Mouse (Mus musculus): ENCODE measurements around the gene Kpna6.

Gene Kpna6

DNA sequence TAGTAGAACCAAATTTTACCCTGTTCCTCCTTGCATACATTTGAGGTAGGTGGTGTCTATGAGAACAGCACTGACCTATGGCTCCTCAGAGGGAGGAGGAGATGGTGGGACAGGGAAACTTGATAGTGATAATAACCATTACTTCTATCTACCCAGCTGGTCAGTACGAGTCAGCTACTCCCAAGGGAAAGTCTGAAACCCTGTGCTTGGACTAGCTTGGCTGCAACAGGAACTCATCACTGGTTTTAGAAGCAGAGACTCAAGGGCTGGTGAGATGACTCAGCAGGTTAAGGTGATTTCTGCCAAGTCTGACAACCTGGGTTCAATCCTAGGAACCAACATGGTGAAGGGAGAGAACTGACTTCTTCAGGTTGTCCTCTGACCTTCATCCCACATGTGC lies 23.9 kb downstream of the Kpna6 start:
- no peak for DNase-seq (ENCODE audit: low read depth, low spot score)

DNA sequence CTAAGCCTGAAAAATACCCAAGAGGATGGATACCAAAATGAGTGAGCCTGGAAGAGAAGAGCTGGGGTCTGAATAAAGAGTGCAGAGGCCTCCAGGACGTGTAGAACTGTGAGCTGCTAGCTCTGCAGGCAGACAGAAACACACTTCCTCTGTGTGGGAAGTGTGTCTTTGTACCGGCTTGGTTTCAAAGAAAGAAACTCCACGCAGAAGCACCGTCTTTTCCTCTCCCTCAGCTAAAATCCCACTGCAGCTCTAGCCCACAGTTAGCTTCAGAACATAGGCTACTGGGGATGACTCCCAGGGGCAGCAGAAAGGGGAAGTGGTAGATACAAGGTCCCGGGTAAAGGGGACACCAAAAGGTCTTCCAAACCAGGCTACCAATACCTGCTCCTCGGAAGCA lies 27.4 kb downstream of the Kpna6 start:
- DNase-seq (ENCODE audit: low read depth, low spot score), result peak; percentile 41

DNA sequence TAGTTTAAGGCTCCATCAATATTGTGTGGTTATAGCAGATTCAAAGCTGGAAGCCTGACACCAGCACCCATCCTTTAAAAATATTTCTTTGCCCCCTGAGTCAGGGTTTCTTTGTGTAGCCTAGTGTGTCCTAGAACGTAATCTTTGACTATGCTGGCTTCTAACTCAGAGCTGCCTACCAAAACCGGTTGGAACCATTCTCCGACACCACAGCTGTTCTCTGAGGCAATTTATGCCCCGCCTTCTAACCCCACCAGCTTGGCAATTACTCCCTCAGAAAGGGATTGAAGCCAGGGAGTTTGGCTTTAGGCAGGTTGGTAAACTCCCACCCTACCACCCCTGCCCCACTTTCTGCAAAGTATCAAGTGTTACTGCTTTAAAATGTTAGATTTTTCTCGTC lies 30.8 kb downstream of the Kpna6 start:
- DNase-seq (ENCODE audit: low read depth, low spot score), result no peak

DNA sequence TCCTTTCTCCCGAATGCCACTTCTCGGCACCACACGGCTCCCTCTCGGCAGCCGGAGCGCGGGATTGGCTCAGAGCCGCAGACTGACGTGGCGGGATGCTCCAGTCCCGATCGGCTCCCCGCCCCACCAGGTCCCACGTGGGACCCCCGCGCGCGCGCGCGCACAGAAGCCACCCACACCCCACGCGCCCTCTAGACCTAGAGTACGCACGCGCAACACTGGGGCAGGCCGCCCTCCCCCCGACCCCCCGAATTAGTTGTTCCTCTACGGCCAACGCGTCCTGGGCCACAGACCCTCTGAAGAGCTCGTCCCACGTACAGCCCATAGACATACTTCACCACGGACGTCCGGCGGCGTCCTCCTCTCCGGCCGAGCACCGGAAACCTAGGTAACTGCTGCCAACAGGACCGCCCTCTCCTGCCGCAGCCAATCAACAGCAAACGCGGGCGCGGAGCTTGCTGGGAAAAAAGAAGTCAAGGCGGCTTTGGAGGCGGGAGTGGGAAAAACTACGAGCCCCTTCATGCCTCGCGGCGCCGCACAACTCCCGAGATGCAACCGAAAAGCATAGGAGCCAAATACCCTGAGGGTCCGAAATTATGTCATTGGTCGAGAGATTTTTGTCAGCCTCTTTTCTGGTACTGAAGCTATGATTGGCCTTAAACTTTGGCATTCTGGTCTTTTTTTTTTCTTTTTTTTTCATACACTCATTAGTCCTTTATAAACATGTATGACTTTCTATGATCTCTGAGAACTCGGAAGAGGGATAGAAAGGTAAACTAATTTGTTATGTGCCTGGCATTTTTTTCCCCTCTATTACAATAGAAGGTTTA lies 31.7 kb downstream of the Kpna6 start, which contains the start of gene Txlna:
Gene Txlna, minus strand, starts transcription at position 428 of the 830 bp plus-strand sequence.
- peak; percentile 99 for DNase-seq (ENCODE audit: low read depth, low spot score)

DNA sequence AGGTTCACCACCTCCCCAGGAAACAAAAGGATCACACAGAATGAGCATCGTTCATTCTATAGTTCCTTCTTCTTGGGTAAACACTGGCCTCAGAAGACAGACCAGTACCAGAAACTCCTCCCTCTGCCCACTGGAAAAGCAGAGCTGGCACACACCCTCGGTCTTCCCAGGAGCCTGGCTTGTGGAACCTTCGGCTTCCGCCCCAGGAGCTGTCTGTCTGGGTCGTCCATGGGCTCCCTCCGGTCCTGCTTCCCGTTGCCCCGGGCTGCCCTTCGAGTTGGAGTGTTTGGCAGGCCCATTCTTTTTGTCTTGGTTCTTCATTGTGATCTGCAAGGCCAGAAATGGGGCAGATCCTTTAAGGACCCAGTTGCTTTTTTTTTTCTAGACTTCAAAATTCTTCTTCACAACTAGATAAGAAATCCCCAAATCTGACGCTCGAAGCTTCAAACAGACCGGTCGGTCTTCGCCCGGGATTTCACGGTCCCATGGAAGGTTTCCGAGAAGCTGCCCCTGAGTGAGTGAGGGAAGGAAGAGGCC lies 32.4 kb downstream of the Kpna6 start:
- DNase-seq (ENCODE audit: low read depth, low spot score), result peak; percentile 55

DNA sequence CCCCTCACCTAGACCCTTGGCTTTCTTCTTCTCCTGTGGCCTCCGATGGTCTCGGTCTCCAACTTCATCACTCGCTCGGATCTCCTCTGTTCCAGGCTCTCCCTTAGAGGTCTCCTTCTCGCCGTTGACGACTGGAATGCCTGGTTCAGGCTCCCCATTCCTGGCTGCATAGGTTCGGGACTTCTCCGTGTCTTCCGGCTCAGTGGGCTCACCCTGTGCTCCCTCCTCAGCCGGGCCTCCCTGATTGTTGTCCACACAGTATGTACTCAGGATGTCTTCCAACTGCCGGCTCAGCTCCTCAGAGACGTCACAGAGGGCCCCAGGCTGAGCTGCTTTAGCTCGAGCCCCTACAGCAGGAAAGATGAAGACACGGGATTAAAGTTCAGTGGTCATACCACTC lies 33.3 kb downstream of the Kpna6 start:
- DNase-seq (ENCODE audit: low read depth, low spot score), result no peak

DNA sequence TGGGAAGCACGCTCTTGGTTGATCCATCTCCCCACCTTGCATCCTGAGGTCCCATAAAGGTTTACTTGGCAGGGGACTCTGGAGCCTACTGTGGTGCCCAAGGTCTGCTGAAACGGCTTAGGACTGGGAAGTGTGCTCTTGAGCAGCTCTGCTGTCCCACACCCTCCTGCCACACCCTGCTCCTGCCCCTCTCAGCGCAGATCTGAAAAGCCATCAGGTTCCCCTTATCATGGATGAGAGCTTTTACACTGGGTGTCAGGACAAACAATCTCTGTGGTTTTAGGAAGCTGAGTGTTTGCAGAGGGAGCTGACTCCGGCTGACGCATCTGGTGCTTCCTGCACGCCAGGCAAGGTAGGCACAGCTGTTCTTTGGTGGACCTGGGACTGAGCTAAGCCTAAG lies 38.7 kb downstream of the Kpna6 start:
- DNase-seq (ENCODE audit: low read depth, low spot score), result no peak

DNA sequence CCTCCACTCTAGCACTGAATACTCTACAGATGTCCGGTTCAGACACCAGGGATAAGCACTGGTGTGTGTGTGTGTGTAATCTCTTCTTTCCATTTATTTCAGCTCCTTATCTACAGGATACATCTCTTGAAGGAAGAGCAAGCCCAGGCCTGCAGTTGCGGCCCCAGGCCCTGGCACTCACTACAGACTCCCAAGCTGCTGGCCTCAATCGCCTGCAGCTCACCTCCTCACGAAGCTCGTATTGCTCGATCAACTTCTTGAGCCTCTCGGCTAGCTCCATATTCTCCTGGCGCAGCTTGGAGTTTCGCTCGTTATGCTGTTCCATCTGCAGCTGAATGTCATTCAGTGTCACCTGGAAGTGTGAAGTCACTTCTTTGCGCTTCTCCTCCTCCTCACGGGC lies 40.7 kb downstream of the Kpna6 start:
- no peak for DNase-seq (ENCODE audit: low read depth, low spot score)

DNA sequence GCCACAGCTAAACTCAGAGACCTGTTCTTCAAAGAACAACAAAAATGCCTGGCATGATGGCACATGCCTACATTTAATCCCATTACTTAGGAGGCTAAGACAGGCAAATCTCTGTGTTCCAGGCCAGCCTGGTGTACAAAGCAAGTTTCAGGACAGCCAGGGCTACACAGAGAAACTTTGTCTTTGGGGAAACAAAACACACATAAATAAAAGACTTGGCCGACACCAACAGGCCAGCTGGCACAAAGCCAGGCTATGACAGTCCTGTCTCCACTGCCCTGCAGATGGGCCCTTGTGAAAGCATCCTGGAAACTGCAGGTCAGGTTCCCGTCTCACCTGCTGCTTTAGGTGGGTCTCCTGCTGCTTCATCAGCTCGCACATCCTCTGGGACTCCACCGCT lies 41.6 kb downstream of the Kpna6 start:
- DNase-seq (ENCODE audit: low read depth, low spot score), result peak; percentile 74

DNA sequence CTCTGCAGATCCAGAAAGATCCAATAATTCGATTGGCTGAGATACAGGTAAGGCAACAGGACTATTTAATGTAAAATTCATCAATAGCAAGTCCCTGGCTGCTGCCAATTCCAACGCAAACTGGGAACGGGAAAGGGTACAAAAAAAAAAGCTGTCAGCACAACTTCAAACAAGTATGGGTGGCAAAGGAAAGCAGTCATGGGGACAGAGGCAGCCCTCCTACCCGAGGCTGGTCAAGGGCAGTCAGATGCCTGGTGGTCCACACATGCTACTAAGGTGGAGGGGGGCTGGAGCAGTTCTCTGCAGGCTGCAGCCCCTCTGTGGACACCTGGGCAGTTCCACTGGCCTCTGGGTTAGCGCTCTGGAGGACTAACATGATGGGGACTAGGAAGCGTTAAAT lies 46.5 kb downstream of the Kpna6 start:
- no peak for DNase-seq (ENCODE audit: low read depth, low spot score)

DNA sequence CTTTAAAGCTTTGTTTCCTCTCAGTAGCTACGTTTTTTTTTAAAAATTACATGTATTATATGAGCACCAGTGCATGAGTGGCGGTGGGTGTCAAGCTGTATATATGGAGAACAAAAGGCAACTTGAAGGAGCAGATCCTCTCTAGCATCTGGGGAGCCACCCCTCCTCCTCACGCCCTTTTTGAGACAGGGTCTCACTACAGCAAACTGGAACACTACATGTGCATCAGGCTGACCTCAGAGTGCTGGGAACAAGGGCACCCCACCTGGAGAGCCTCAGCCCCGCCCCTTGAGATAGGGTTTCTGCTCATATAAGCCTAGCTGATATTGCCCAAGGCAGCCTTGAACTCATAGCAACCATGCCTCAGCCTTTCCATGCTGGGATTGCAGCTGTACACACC lies 47.1 kb downstream of the Kpna6 start:
- no peak for DNase-seq (ENCODE audit: low read depth, low spot score)

DNA sequence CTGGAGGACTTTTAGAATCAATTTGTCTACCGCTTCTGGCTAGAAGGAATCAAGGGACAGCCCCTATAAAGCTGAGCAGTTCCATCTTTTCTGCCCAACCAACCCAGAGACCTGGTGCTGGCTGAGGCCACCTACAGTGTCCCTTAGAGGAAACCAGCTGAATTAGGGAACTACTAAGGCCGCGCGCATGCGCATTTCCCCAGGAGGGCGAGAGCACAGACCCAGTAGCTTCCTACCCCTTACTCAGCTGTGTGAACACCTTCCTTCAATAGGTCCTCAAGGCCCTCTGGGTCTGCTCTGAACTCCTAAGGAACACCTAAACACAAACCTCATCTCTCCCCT lies 47.6 kb downstream of the Kpna6 start:
- DNase-seq (ENCODE audit: low read depth, low spot score), result peak; percentile 78

DNA sequence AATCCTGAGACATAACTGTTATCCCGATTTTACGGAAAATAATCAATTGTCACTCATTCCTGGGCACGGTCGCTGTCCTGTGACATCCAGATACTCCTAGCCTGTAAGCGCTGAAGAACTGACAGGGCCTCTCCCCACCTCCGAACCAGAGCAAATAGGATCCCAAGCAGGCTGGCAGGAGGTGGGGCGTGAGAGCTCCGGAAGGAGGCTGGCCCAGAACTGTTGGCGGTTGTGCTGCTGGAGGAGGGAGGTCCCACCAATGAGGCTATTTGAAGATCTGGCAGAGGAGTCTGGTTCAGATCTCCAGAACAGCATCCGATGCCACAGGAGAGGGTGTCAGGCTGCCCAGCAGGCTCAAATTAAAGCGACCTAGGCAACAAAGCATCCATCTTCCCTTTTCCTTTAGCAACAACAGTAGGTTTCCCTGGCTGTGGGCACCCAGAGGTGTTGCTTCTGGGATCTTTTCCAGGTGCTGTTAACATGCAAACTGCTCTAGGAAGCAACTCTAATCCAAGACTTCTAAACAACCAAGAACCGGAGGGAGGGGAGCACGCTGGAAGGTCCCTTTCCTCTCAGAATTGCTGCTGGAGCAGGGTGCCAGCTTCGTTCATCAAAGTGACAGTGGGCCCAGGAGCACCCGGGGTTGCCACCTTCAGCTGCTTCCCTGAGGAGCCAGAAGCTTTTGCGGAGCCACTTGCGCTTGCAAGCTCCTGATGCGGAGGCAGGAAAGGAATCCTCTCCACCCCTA lies 48.1 kb downstream of the Kpna6 start:
- peak; percentile 99 for DNase-seq (ENCODE audit: low read depth, low spot score)

DNA sequence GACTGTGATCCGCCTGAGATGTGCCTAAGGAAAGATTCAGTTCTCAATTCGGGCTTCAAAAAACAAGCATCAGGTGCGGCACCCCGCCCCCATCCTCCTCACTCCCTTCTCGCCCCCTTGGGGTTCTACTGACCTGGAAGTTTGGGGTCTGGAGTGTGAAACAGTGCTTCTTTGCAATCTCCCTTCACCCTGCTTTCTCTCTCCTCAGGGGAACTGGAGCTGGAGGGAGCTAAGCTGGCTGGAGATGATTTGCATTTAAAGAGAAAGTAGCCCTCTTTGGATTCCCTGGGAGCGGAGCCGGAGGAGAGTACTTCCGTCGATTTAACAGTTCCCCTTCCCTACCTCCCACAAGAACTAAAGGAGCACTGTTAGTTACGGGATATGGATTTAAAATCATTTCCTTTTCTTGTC lies 48.9 kb downstream of the Kpna6 start, which contains the start of gene Ccdc28b:
Gene Ccdc28b, minus strand, starts transcription at position 267 of the 411 bp plus-strand sequence.
- peak; percentile 91 for DNase-seq (ENCODE audit: low read depth, low spot score)

DNA sequence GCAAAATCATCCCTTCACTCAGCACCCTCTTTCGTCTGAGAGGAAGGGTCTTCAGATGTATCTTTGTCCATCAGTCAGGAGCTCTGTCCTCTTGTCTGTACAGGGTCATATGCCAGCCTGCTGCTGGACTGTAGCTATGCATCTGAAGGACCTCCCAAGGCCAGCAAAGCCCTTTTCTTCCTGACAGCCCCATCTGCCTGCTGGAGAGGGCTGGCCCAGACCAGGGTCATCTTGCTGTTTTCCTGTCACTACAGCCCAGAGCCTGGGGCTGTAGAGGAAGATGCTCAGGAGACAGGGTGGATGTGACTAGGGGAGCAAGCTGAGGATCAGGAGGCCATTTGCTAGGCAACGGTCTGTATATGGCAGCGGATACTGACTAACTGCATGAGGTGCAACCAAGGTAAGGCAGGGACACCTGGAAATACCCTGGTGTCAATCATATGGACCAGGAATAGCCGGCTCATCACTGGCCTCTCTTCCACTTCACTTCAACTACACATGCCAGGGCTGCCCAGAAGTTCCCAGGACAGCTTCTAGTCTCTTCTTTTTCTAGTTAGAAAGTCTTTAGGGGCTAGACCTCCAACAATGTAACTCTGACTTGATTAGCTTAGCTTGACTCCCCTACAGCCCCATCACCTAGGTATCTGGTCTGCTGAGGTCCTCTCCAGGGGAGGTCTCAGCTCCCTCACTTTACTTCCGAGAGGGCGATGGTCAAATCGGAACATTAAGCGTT lies 49.6 kb downstream of the Kpna6 start:
- no peak for DNase-seq (ENCODE audit: low read depth, low spot score)

DNA sequence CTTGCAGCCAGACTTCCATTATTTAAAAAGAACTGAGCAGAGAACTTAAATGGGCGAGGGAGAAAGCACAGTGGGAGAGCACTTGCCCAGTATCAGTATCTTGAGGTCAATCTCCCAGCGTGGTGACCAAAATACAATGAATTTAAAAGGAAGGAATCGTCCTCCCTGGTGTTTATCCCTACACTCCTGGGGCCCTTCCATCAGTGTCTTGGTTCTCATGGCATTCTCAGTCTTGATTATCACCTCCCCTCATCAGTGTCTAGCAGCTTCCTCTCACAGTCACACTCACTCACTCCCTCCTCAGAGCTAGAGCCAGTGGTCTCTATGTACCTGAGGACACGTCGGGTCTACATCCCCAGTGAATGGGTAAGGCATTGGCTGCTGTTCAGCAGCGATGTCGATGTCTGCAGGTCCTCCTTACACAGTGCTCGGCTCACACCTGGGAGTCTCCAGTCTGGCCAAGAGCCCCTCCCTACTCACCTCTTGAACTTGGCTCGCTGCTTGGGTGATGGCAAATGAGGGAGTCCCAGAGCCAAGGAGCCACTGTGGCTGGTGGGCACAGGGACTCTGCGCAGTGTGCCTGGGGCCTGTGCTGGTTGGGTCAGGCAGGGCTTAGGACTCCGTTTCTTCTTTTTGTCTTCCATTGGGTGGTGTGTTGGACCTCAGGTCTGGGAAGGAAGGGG lies 50.3 kb downstream of the Kpna6 start:
- DNase-seq (ENCODE audit: low read depth, low spot score), result peak; percentile 62

DNA sequence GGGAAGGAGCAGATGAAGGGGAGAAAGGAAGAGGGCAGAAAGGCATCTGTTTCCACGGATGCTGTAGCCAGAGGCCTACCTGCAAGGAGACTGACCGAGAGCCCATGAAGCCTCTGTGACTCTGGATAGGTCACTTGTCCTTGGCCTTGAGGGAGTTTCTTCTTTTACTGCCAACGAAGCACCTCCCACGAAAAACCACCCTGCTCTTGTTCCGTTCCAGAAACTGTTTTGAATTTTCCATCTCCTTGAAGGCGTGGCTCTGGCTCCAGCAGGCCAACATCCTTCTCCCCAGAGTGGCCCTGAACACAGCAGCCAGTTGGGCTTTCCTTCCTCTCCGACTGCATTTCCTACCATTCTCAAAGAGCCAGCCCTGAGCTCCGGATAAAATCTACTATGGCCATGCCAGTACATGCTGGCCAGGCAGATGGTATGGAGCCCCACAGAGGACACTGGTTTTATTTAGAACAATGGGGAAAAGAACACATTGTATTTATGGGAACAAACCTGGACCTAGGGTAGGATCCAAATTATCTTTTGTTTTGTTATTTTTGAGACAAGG lies 51.2 kb downstream of the Kpna6 start:
- DNase-seq (ENCODE audit: low read depth, low spot score), result peak; percentile 93

DNA sequence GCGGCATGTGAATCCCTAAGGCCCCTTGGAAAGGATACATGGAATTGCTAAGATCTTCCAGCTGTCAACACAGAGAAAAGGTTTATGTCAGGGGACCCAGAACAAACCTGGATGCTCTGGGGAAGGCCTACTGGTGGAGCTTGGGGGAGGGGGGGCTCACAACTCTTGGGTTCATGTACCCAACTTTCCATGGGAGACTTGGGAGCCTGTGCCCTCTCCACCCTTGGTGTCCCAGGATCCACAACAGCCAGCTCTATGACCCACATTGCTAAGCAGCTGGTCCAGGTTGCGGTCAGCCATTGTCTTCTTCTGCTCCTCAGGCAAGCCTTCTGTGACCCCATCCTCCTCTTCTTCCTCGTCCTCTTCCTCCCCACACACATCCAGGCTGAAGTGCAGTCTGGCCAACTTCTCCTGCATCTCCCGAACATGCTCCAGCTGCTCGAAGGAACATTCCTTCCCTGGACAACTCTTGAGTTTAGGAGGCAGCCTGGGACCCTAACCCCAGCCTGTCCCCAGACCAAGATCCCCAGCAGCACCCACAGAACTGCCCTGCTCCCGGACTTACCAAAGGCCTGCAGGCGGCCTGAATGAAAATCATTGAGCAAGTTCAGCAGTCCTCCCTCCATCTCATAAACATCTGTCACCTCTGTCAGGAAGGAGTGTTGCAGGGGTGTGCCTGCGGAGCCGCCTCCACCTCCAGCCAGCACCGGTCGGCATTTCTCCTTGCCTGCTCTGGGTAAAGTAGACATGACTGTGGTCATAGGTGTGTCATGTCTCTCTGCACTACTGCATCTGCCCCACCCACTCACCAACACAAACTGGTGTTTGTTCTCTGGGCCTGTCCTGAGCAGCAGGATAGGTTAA lies 51.9 kb downstream of the Kpna6 start:
- DNase-seq (ENCODE audit: low read depth, low spot score), result no peak

DNA sequence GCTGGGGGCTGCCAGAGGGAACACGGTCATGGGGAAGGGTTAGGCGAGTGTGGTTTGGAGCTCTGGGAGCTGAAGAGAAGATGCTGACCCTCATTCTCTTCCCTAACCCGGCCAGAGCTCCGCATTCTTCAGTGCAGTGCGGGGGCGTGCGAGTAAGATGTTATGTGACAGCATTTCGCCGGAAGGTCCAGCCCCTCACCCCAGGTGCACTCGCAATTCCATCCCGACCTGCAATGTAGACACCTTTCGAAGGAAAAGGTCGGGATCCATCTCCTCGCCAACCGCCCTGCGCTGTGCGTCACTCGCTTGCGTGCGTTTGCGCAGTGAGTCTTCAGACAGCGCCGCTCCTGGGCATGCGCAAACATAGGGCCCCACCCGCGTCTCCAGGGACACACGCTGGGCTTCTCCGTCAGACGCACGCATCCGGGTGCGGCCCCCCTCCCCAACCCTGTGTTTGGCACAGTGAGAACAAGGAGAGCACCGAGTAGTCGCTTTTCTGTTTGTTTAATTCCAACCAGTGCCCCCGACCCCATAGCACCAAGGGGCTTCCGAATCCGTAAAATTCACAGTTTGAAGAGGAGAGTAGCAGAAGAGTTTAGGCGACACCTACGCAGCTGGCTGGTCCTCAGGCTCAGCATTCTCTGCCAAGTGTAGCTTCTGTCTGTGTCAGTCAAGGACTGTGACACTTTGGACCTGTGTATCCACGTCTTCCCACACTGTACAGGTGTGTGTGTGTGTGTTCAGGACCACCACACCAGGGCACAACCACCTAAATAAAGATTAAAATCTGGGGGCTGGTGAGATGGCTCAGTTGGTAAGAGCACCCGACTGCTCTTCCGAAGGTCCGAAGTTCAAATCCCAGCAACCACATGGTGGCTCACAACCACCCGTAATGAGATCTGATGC lies 53.5 kb downstream of the Kpna6 start, which contains the start of gene Iqcc:
Gene Iqcc, minus strand, starts transcription at position 314 of the 906 bp plus-strand sequence.
- peak; percentile 98 for DNase-seq (ENCODE audit: low read depth, low spot score)

All from brain, adult 2 months (tissue).